Mouse (Mus musculus) WW6 (cell line): ENCODE data around the gene Flg.

Experiments used
- DNase-seq: peaks from one replicate; pipeline ENCODE4 v3.0.0-alpha.2; 2013; ENCODE audit warnings: low read depth, low spot score

The Flg gene

DNA sequence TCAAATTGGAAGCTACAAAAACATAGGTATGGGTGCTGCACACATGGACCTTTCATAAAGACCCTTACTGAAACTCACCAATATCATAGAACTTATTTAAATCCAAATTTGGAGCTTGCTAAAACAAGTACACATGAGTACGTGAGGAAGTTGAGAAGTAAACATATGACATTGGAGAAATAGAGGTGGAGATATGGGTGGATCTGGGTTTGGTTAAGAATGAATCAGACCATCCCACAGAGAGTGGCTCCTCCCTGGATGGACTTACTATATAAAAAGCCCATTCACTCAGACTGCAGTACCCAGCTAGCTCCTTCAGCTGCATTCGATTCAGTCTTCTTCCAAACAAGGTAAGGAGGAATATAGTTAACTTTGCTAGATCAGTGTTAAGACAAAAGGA lies at the start of gene Flg:
Gene Flg (plus strand): TSS at position 301 of the 400 bp plus-strand sequence.
- DNase-seq: no peak

DNA sequence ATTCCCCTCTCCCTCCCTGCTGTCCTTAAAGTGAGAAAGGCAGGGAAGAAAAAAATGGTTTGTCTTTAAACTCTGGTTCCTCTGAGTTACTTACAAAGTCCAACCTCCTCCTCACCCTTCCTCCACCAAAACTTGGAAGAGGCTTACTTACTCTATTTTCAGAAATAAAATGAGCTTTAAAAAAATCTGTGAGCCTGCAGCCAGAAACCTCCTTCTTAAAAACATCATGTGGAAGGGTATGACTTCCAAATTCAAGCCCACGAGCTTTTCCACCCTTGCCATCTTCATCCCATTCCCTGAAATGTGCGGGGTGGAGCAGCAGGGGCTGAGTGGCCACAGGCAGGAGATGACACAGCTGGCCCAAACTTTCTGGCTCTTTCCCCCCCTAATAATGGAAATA lies 24.2 kb downstream of the Flg start:
- no peak for DNase-seq

DNA sequence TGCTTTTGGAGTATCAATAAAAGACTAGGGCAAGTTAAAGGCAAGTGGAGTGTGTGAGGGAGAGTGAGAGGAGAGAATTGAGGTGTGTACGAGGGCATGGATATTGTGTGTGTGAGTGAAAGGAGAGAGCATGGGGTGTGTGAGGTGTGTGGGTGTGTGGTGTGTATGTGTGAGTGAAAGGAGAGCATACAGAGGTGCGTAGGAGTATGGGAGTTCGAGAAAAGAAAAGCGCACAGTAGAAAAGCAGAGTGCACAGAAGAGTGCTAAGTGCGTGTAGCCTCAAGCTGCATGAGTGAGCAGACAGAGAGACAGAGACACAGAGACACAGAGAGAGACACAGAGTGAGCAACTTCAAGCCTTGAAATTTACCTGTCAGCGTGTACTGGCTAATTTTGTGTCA lies 26.5 kb downstream of the Flg start:
- DNase-seq: no peak

DNA sequence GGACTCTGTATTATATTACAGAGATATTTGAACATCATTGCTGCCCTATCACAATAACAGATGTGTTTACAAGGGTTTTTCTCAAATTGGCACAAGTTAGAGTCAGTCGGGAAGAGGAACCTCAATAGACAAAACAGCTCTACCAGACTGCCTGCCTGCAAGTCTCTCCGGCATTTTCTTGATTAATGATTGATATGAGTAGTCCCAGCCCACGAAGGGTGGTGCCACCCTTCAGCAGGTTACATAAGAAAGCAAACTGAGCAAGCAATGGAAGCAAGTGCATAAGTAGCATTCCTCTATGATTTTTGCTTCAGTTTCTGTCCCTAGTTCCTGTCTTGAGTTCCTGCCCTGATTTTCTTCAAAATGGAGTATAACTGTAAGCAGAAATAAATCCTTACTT lies 28.6 kb downstream of the Flg start:
- no peak for DNase-seq

DNA sequence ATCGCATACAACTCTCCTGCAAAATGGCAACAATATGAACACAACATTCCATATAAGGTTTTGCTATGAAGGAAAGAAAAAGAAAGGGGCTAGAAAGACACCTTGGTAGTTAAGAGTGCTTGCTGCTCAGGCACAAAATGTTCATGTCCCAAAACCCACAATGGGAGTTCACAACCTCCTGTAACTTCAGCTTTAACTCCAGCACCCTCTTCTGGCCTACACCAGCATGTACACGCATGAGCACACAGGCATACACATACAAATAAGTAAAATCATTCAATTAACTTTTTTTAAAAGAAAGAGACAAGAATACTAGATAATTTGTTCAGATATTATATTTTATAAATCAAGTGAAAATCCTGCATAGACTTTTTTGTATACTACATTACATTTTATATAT lies 32.8 kb downstream of the Flg start:
- DNase-seq: no peak

DNA sequence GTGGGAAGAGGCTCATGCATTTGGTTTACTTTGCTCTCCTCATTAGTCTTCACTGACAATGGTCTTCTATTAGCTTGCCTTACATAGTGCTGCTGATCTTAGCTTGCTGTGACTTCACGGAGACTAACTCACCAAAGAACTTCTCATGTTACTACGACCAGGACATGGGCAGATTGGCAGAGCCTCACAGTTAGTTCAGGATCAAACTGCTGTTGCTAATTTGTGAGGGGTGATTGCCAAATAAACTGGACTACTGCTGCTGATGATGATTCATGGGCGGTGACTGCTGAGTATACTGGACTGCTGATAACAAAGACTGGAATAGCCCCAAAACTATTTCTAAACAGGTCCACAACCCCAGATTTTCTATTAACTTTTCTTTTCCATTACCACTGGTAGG lies 38.0 kb downstream of the Flg start:
- no peak for DNase-seq

DNA sequence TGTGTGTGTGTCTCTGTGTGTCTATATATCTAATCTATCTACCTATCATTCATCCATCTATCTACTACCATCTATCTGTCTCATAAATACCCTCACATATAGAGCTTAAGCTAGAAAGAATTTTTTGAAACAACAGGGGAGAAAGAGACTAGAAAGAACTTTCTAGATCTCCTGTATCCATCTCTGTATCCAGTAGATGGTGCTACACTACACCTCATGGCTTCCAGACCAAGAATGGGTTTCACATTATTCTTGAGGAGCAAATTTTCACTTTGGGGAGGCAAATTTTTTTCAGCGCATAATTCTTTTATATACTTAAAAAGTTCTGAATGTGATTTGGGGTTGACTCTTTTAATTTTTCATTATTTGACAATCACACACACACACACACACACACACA lies 41.1 kb downstream of the Flg start:
- DNase-seq: no peak

DNA sequence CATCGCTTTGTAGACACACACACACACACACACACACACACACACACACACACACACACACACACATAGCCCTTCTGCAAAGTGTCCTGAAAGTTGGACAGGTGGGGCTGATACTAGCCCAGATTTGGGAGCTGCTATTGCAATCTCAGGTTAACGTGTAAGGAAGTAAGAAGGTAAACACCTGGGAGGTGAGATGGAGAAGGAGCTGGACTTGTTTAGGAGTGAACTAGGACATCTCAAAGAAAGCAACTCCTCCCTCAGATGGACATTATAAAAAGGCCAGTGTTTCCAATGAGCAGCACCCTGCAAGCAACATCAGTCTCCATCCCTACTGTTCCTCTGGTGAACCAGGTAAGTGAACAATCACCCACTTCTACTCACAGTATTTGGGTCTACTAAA lies 46.1 kb downstream of the Flg start, which contains the start of gene Hrnr:
Gene Hrnr (plus strand): TSS at position 301 of the 400 bp plus-strand sequence.
- DNase-seq: no peak

DNA sequence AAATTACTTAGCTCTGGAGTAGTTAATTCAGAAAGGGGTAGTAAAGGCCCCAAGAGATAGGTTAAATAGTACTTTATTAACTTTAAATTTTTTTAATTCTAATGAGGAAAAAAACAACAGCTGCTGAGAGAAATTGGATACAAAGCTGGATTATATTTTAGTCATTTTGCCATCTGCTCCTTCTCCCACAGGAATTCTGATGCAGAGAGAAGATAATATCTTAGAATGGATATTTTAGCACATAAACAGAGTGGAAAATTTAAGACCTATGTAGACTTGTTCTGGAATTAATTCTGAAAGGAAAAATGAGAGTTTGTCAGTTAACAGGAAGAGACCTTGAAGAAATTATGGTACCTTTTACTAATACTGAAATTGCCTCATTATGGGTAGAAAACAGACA lies 64.4 kb downstream of the Flg start:
- no peak for DNase-seq

DNA sequence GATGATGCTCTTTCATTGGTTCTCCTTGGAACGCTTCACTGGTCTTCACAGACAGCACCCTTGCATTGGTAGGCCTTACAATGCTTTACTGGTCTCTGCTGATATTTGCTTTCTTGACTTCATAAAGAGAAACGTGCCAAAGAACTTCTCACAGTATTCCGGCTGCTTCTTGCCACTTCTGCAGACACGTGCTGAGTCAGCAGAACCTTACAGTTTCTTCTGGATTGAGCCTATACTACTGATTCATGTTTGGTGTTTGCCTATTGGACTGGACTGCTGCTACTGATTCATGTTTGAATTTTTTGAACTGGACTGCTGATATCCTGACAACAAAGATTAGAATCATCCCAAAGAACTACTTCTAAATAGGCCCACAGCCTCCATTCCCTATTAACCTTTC lies 66.7 kb downstream of the Flg start:
- no peak for DNase-seq
